Mouse (Mus musculus): ENCODE data around the gene Sycp2l. TPM values are rescaled to one million over a fixed set of nuclear protein-coding genes. Genes with fewer than 3 reads are reported as not detected.

The Sycp2l gene
- polyA plus RNA-seq, 1 experiment from 2014 or later, result not detected

GRCm38 (mm10) chr13:41088746-41089145 is 25.4 kb upstream of the Sycp2l start:
- in situ Hi-C loops (cut with MboI; ENCODE audit: low pct_unique_long_range_greater_than_20kb), result no loop called here
- ATAC-seq, result no peak
- peaks cover 29% of the 10 kb centered on the region for H3K27me3 ChIP-seq
- POLR2A ChIA-PET, result no interaction called here
- DNase-seq (ENCODE audit: low read depth, low spot score), result no peak
- no peak for TF ChIP-seq CTCF (IDR thresholded peaks at IDR 0.05)
- CTCF ChIA-PET, result no interaction called here

- ATAC-seq (no peak), DNase-seq (ENCODE audit: low read depth, low spot score) (no peak)
- H3K27me3 ChIP-seq, result peaks cover 40% of the 10 kb centered on the region
- in situ Hi-C loops (cut with MboI; ENCODE audit: low pct_unique_long_range_greater_than_20kb), result no loop called here
- TF ChIP-seq CTCF (IDR thresholded peaks at IDR 0.05), result no peak
- ChIA-PET POLR2A (no interaction called here), CTCF (interaction anchor here (1.5 kb wide), 1 partner anchor 55 kb away, joined by 3 read pairs; no protein-coding TSS in a partner anchor)
Measured at GRCm38 (mm10) chr13:41091271-41091670, 22.8 kb upstream of the Sycp2l start.

GRCm38 (mm10) chr13:41094160-41094559 is 19.9 kb upstream of the Sycp2l start:
- H3K27me3 ChIP-seq, result peaks cover 47% of the 10 kb centered on the region
- in situ Hi-C loops (cut with MboI; ENCODE audit: low pct_unique_long_range_greater_than_20kb), result no loop called here
- no peak for DNase-seq (ENCODE audit: low read depth, low spot score)
- ATAC-seq, result no peak
- POLR2A ChIA-PET, result no interaction called here
- TF ChIP-seq CTCF (IDR thresholded peaks at IDR 0.05), result no peak
- CTCF ChIA-PET, result no interaction called here

GRCm38 (mm10) chr13:41097324-41098058 is 16.6 kb upstream of the Sycp2l start:
- ATAC-seq, result no peak
- DNase-seq (ENCODE audit: low read depth, low spot score), result no peak
- in situ Hi-C loops (cut with MboI; ENCODE audit: low pct_unique_long_range_greater_than_20kb), result no loop called here
- H3K27me3 ChIP-seq, result peaks cover 51% of the 10 kb centered on the region
- ChIA-PET POLR2A (no interaction called here), CTCF (no interaction called here)
- no peak for TF ChIP-seq CTCF (IDR thresholded peaks at IDR 0.05)

GRCm38 (mm10) chr13:41098325-41098724 is 15.8 kb upstream of the Sycp2l start:
- H3K27me3 ChIP-seq, result peaks cover 55% of the 10 kb centered on the region
- ATAC-seq (no peak), DNase-seq (ENCODE audit: low read depth, low spot score) (no peak)
- no peak for TF ChIP-seq CTCF (IDR thresholded peaks at IDR 0.05)
- in situ Hi-C loops (cut with MboI; ENCODE audit: low pct_unique_long_range_greater_than_20kb), result no loop called here
- POLR2A ChIA-PET, result no interaction called here
- CTCF ChIA-PET, result no interaction called here

- ATAC-seq, result no peak
- CTCF ChIA-PET, result no interaction called here
- TF ChIP-seq CTCF (IDR thresholded peaks at IDR 0.05), result no peak
- in situ Hi-C loops (cut with MboI; ENCODE audit: low pct_unique_long_range_greater_than_20kb), result no loop called here
- DNase-seq (ENCODE audit: low read depth, low spot score), result no peak
- POLR2A ChIA-PET, result no interaction called here
- H3K27me3 ChIP-seq, result peaks cover 38% of the 10 kb centered on the region
Measured at GRCm38 (mm10) chr13:41100031-41100430, 14.1 kb upstream of the Sycp2l start.

- in situ Hi-C loops (cut with MboI; ENCODE audit: low pct_unique_long_range_greater_than_20kb), result no loop called here
- TF ChIP-seq CTCF (IDR thresholded peaks at IDR 0.05), result no peak
- ATAC-seq, result no peak
- H3K27me3 ChIP-seq, result peaks cover 31% of the 10 kb centered on the region
- ChIA-PET CTCF (interaction anchor here (1.2 kb wide), 1 partner anchor 19 kb away, joined by 3 read pairs; no protein-coding TSS in a partner anchor), POLR2A (no interaction called here)
- no peak for DNase-seq (ENCODE audit: low read depth, low spot score)
Measured at GRCm38 (mm10) chr13:41103841-41104525, 10.1 kb upstream of the Sycp2l start.

GRCm38 (mm10) chr13:41105541-41105940 is 8.6 kb upstream of the Sycp2l start:
- ChIA-PET CTCF (interaction anchor here (1.2 kb wide), 1 partner anchor 19 kb away, joined by 3 read pairs; no protein-coding TSS in a partner anchor), POLR2A (interaction anchor here (0.6 kb wide), 1 partner anchor 9 kb away, joined by 3 read pairs; the partner anchor contains the start of gene Sycp2l)
- no peak for ATAC-seq
- in situ Hi-C loops (cut with MboI; ENCODE audit: low pct_unique_long_range_greater_than_20kb), result no loop called here
- no peak for TF ChIP-seq CTCF (IDR thresholded peaks at IDR 0.05)
- no peak for DNase-seq (ENCODE audit: low read depth, low spot score)
- peaks cover 20% of the 10 kb centered on the region for H3K27me3 ChIP-seq

GRCm38 (mm10) chr13:41110935-41111334 is 3.2 kb upstream of the Sycp2l start, which contains the start of gene Gcm2:
Gene Gcm2 (minus strand): TSS chr13:41111035.
- in situ Hi-C loops (cut with MboI; ENCODE audit: low pct_unique_long_range_greater_than_20kb), result no loop called here
- peaks cover 29% of the 10 kb centered on the region for H3K27me3 ChIP-seq
- DNase-seq (ENCODE audit: low read depth, low spot score) (no peak), ATAC-seq (no peak)
- no peak for TF ChIP-seq CTCF (IDR thresholded peaks at IDR 0.05)
- ChIA-PET CTCF (no interaction called here), POLR2A (no interaction called here)

- no peak for TF ChIP-seq CTCF (IDR thresholded peaks at IDR 0.05)
- DNase-seq (ENCODE audit: low read depth, low spot score) (no peak), ATAC-seq (no peak)
- in situ Hi-C loops (cut with MboI; ENCODE audit: low pct_unique_long_range_greater_than_20kb), result no loop called here
- ChIA-PET CTCF (no interaction called here), POLR2A (no interaction called here)
- H3K27me3 ChIP-seq, result peaks cover 40% of the 10 kb centered on the region
Measured at GRCm38 (mm10) chr13:41119152-41119945, 5.2 kb downstream of the Sycp2l start.

Measured in Patski (cell line).